Mouse (Mus musculus) megakaryocyte, embryonic 14.5 days (primary cell): ENCODE data around the gene Erc1.

Source experiments
- FLI1 ChIP-seq: IDR thresholded peaks from 2 replicates; pipeline ENCODE4 v1.6.1; 2012; ENCODE audit warnings: low read length, inconsistent platforms, mixed read lengths
- GATA1 ChIP-seq: IDR thresholded peaks from 3 replicates; pipeline ENCODE4 v1.6.1; 2012; ENCODE audit warnings: mixed read lengths, low read length, inconsistent platforms, borderline replicate concordance

DNA sequence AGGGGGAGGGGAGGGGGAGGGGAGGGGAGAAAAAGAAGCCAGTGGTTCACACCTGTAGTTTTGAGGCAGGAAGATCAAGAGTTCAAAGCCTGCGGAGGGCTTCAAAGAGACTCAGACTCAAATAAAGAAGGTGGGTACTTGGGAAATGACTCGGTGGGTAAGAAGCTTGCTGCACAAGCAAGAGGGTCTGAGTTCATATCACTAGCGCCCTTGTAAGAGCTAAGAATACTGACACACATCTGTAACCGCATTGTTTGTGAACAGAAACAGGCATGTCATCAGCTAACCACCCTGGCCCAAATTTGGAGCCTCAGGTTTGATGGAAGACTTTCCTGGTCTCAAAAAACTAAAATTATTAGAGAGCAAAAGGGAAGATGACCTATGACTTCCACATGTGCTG is 110.3 kb downstream of the Erc1 start:
- TF ChIP-seq GATA1 (no peak), FLI1 (no peak)
